Mouse (Mus musculus) hindlimb bud, embryonic 11.5 days (tissue): ENCODE measurements around the gene Gadl1.

Experiments used
- DNase-seq: peaks from one replicate; pipeline ENCODE4 v3.0.0-alpha.2; 2012; ENCODE audit warnings: low read depth, low spot score; ENCODE audit errors: extremely low spot score

The Gadl1 gene

DNA sequence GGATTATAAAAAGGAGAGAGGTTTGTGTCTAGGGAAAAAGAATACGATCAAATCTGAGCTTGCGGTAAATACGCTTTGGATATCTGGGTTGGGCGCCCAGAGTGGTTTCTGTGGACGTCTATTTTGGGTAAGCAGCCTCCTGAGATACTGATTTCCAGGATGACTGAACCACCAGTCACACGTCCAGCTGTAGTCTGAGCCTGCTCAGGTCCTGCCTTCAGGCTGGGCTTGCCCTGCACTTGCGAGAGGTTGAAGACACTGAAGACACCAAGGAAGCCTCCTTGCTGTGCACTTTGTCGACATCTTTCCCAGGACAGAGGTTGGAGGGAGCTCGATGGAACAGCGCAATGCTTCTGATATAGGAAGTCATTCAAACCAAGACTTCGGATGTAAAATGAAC lies 25.0 kb downstream of the Gadl1 start:
- DNase-seq = no peak

DNA sequence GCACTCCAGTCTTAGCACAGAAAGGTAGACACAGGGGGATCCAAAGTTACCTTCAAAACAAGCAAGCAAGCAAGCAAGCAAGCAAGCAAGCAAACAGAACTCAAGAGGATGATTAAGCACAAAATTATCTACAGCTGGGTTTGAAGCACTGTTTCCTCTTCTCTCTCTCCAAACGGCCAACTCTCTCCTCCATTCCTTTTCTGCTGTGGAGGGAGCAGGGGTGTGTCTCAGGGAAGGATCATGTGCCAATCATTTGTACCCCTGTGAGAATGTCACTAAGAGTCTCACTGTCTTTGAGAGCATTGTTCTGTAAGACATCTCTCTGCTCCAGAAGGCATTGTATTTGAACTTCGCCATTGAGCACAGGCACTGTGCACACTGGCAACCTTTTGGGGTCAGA lies 27.1 kb downstream of the Gadl1 start:
- DNase-seq = no peak

DNA sequence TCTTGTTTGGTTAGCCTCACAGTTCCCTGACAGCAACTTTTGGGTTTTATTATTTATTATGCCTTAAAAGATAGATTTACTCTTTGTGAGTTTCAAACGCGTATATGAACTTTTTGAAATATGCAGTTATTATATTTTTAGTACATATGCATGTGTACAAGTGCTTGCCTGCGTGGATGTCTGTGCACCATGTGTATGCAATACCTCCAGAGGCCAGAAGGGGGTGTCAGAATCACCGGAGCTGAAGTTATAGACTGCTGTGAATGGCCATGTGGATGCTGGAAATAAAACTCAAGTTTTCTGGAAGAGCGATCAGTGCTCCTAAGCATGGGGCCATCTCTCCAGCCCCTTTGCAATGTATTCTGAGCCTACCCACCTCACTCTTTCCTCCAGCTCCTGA lies 28.7 kb downstream of the Gadl1 start:
- DNase-seq = no peak

GRCm38 (mm10) chr9:115939420-115939819 lies 30.2 kb downstream of the Gadl1 start:
- no peak for DNase-seq

DNA sequence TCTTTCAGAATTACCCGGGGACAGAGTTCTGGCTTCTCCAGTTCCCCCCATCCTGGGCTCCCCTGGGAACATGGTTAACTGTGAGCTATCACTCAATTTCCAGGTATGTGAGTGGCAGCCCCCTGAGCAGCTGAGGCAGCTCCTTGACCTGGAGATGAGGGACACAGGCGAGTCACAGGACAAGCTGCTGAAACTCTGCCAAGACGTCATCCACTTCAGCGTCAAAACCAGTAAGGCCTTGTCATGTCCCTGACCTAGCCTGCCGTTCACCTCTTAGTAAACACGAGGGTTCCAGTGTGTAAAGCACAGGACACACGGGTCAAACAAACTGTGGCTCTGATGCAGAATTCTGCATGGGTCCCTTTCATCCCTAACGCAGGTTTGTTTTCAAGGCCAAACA lies 31.9 kb downstream of the Gadl1 start:
- DNase-seq = no peak

DNA sequence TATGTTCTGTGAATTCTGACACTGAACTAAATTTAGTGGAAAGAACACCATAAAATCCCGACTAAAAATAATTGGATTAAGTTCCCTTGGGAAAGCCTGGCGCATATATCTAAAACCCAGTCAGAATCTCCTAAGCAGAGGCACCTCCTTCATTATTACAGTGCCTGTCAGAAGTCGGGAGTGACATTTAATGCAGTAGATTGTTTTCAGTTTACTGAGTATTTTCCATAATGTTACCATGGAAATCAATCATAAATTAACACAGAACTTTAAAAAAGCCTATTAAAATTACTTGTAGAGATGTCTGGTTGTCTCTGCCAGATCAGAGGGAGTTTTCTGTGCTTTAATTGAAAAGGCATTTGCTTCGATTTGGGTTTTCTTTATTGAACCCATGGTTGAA lies 33.2 kb downstream of the Gadl1 start:
- DNase-seq = no peak

GRCm38 (mm10) chr9:115942989-115943388 lies 33.7 kb downstream of the Gadl1 start:
- no peak for DNase-seq

GRCm38 (mm10) chr9:115943577-115944320 lies 34.5 kb downstream of the Gadl1 start:
- no peak for DNase-seq

DNA sequence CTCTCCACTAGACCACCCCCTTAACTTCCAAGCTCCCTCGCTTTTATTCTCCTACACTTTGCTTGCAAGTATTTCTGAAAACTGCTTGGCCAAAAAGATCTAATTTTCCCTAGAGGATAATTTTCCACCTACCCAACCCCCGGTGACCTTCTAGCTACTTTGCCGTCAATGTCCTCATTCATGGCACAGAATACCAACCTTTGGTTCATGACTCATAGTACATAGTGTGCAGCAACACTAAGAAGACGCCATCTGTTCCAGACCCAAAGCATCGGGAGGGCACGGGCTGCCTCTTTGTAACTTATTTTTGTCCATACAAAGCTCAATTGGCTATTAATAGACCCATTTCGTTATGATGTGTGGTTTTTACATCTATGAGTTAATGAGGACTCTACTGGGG lies 55.8 kb downstream of the Gadl1 start:
- no peak for DNase-seq

- DNase-seq = no peak
Measured at GRCm38 (mm10) chr9:115966116-115966515, 56.9 kb downstream of the Gadl1 start.

DNA sequence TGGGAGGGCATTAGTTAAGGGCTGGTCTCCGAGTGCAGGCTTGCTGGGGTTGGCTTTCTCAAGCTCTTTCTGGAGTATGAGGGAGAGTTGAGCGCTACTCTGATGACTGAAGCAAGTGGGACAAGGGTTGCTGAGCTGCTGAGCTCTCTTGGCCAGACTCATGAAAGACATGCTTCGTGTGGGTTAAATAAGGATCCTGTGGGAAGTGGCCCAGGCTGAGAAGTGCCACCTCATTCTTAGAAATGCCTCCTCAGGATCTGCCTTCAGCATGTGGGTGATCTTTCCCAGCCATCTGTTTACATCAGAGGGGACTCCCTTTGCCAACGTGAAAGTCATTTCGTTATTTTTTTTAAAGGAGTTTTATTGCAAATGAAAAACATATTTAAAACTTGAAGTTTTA lies 57.5 kb downstream of the Gadl1 start:
- no peak for DNase-seq

GRCm38 (mm10) chr9:115967638-115968037 lies 58.4 kb downstream of the Gadl1 start:
- DNase-seq = no peak

DNA sequence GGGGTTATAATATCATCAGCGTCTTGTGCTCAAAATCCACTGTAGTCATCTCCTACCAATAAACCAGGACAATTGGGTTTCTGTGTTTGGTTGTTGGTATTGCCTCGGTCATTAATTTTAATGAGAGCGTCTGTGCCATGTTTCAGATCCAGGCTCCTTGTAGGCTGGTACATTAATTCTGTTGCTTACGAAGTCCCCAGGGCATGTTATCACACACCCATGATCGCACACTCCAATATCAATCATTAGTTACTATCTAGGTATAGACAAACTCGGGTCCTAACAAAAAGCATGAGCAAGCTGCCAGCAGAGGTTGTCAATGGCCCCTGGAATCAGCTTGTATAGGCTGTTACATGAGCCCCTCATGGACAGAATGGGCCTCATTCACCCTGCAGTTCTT lies 67.6 kb downstream of the Gadl1 start:
- no peak for DNase-seq

- no peak for DNase-seq
Measured at GRCm38 (mm10) chr9:115977598-115978240, 68.5 kb downstream of the Gadl1 start.

DNA sequence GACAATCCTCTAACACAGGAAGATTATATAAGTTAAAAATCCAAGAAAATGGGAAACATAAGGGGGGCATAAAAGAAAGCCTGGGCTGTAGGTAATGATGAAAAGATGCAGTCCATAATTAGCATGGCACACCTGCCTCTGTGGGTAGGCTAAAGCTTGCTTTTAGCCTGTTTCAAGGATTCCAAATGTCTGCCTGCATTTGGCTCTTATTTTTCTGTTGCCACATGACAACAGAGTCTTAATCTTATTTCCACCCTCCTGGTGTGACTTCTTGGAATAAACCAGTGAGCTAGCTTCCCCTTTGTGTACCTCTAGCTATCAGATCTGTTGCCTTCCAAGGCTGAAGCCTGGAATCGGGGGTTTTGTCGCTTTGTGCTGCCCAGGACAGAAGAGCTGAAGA lies 69.2 kb downstream of the Gadl1 start:
- DNase-seq = no peak

- DNase-seq = no peak
Measured at GRCm38 (mm10) chr9:115990661-115991060, 81.4 kb downstream of the Gadl1 start.

- DNase-seq = no peak
Measured at GRCm38 (mm10) chr9:115994772-115995171, 85.5 kb downstream of the Gadl1 start.

DNA sequence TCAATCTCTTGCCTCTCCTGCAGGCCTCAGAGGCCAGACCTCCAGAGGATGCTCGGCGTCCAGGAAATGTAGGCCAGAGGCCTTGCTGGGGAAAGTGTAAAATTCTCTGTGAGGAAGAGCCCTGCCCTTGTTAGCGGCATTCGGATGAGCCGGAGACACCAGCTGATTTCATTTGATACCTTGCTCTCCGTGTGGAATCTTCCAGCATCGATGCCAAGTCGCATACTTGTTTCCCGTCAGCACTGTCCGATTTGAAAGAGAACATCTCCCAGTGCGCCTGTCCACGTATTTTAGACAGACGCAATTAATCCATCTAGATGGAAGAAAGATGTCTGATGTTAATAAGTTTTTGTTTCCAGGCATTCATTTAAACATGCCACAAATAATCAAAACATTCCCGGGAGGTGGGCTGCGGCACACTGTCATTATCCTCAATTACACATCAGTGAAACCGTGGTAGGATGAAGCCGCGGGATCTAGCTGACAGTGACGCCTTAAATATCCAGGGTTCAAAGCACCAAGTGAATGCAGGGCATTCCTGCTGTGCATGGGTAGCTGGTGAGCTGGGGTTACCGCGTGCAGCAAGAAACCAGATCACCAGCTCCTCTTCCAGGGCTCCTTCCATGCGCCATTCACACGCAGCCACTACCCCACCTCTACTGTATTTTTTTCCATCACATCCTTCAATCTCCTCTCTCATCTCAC lies 86.8 kb downstream of the Gadl1 start:
- DNase-seq = no peak

GRCm38 (mm10) chr9:115998383-115998782 lies 89.1 kb downstream of the Gadl1 start:
- DNase-seq = no peak

GRCm38 (mm10) chr9:115999361-115999990 lies 90.2 kb downstream of the Gadl1 start:
- no peak for DNase-seq

DNA sequence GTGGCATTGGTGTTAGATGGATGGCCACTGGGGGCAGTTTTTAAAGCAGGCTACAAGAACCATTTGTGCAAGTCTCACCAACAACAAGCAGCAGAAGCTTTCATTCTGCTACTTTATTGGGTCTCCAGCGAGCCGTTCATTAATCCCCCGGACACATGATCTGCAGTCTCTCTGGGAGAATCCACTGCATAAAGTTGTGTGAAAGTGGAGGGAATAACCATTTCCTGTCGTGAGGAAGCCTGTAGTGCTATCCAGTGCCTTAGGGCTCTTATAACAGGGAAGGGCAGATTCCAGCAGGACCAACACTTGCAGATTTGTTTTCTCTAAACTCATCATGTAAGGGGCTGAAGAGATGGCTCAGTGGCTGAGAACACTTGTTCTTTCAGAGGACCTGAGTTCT lies 104.7 kb downstream of the Gadl1 start:
- DNase-seq = no peak

GRCm38 (mm10) chr9:116016221-116016620 lies 107.0 kb downstream of the Gadl1 start:
- DNase-seq = no peak
